Mouse (Mus musculus) heart, postnatal 0 days (tissue): ENCODE measurements around the gene Mecr. TPM values are rescaled to one million over a fixed set of nuclear protein-coding genes. Genes with fewer than 3 reads are reported as not detected.

Experiments
- ATAC-seq: fragments of 200-750 bp; cut with Nextera tagmentation; 2 replicates; pipeline ENCODE4 v1.8.0; 2017; ENCODE audit warnings: low read depth, moderate number of reproducible peaks, moderate library complexity; ENCODE audit not compliant: insufficient read depth
- DNase-seq: peaks from one replicate; pipeline ENCODE4 v3.0.0-alpha.2; 2016; ENCODE audit warnings: low spot score
- H3K27ac ChIP-seq: fragments of 300-500 bp; sonication (generic); 2 replicates; pipeline ENCODE4 v1.5.1; 2014; ENCODE audit warnings: low read depth, mild to moderate bottlenecking
- H3K27me3 ChIP-seq: fragments of 300-500 bp; sonication (generic); 2 replicates; pipeline ENCODE4 v1.6.1; 2014; ENCODE audit warnings: low read length, mixed read lengths; ENCODE audit not compliant: control insufficient read depth, insufficient read depth
- H3K36me3 ChIP-seq: fragments of 300-500 bp; sonication (generic); replicated peaks from 2 replicates; pipeline ENCODE4 v1.6.1; 2014; ENCODE audit warnings: low read length, mixed read lengths; ENCODE audit not compliant: control insufficient read depth, insufficient read depth
- H3K4me1 ChIP-seq: fragments of 300-500 bp; sonication (generic); 2 replicates; pipeline ENCODE4 v1.6.1; 2014; ENCODE audit warnings: antibody characterized with exemption; ENCODE audit not compliant: control insufficient read depth, insufficient read depth
- H3K4me2 ChIP-seq: fragments of 300-500 bp; sonication (generic); 2 replicates; pipeline ENCODE4 v1.6.1; 2014; ENCODE audit warnings: low read depth, mild to moderate bottlenecking, low read length, moderate library complexity
- H3K4me3 ChIP-seq: fragments of 300-500 bp; sonication (generic); 2 replicates; pipeline ENCODE4 v1.5.1; 2014; ENCODE audit warnings: low read depth, low read length
- H3K9ac ChIP-seq: fragments of 300-500 bp; sonication (generic); replicated peaks from 2 replicates; pipeline ENCODE4 v1.6.1; 2014; ENCODE audit warnings: low read depth, low read length, mixed read lengths
- H3K9me3 ChIP-seq: fragments of 300-500 bp; sonication (generic); replicated peaks from 2 replicates; pipeline ENCODE4 v1.6.1; 2016; ENCODE audit warnings: low read length; ENCODE audit not compliant: control insufficient read depth
- CTCF ChIP-seq: IDR thresholded peaks from 2 replicates; pipeline ENCODE4 v1.5.1; 2016; ENCODE audit warnings: antibody characterized with exemption, control low read depth, low read depth
- EP300 ChIP-seq: IDR thresholded peaks from 2 replicates; pipeline ENCODE4 v1.6.1; 2016; ENCODE audit warnings: antibody characterized with exemption, low read depth
- WGBS: fragments of 180-500 bp; shearing (Covaris S2); extraction: QIAGEN DNeasy Blood & Tissue Kit; methylation state at CpG from one replicate; pipeline ENCODE4 v1.1.7; 2014; 5-methylcytosine and 5-hydroxymethylcytosine counted together
- polyA plus RNA-seq: library from polyadenylated mRNA; unstranded; fragments of >200 nt; fragmentation: Nextera tagmentation; extraction: Ambion mirVana; gene quantifications from 2 replicates; pipeline ENCODE4 v1.2.1, GENCODE M21; 2015
- total RNA-seq: library from RNA; depleted of rRNA; stranded (reverse); fragments of >200 nt; gene quantifications from 2 replicates; pipeline ENCODE4 v1.2.3, GENCODE M21; 2014; ENCODE audit warnings: low replicate concordance

Mecr gene
- total and polyA plus RNA-seq, 2 experiments from 2014 or later = 47.3 to 70.5 TPM

DNA sequence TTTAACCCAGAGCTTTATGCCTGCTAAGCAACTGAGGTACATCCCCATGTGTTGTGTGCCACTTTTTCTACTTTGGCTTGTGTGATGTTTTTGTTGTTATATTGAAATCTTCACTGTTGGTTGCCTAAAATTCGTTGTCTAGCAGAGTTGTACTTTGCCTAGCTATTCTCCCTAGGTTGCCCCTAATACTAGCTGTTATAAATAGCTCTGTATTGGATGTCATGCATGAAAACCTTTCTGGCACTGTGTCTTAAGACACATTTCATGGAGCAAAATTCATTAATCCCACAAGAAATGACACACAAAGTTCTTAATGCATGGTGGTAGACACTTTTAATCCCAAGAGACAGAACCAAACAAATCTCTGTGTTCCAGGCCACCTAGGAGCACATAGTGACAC lies 36.4 kb downstream of the Mecr start:
- no peak for TF ChIP-seq EP300
- no peak for TF ChIP-seq CTCF
- Histone ChIP-seq H3K27me3 (no peaks in the 10 kb centered on the region), H3K4me3 (no peak overlapping the region), H3K27ac (no peak overlapping the region; the same call in 1 of the 2 replicates), H3K9me3 (no peaks in the 10 kb centered on the region), H3K36me3 (no peaks in the 10 kb centered on the region; the same call in 1 of the 2 replicates), H3K4me2 (no peak overlapping the region), H3K4me1 (peaks cover 73% of the 10 kb centered on the region), H3K9ac (no peak overlapping the region)
- DNase-seq (no peak), ATAC-seq (no peak)
- WGBS = 38% methylated on average over 1 of the region's 1 CpGs

DNA sequence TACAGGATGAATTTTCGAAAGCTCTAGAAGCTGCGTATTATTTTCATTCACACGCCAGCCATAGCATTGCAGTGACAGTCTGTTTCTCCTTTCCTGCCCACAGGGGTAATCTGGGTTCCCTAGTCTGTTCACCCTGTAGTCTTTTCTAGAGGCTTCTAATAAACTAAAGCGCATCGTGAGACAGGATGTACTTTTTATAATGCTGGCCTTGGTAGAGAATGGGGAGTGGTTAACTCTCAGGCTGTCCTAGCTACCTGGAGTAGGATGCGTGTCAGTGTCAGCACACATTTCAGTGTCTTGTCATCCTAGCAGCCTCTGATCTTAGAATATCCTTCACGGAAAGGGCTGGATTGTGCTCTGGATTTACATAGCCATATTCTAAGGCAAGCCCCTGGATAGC lies 38.0 kb downstream of the Mecr start:
- Histone ChIP-seq H3K27me3 (no peaks in the 10 kb centered on the region), H3K27ac (no peak overlapping the region), H3K4me3 (no peak overlapping the region), H3K36me3 (peaks cover 15% of the 10 kb centered on the region), H3K4me2 (no peak overlapping the region), H3K9me3 (no peaks in the 10 kb centered on the region), H3K4me1 (peaks cover 58% of the 10 kb centered on the region), H3K9ac (no peak overlapping the region)
- 64% methylated on average over 7 of the region's 7 CpGs for WGBS
- DNase-seq (no peak), ATAC-seq (no peak)
- TF ChIP-seq CTCF (no peak), EP300 (no peak)

DNA sequence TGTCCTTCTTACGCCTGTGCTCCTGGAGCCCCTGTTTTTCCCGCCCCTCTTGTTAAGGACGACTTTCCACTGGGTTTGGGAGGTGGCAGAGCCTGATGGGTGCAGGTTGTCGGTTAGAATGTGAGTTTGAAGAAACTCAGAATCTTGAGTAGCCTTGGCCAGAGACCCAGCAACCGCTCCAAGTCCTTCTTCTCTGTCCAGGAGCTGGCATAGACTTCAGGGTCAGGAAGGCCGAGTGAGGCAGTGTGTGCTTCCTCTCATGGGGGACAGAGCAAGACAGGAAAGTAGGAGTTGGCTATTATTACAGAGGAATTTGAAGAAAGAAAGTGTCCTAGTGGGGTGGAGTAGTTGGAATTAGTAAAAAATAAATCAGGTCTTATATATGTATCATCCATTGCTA lies 40.3 kb downstream of the Mecr start:
- H3K9ac ChIP-seq = no peak overlapping the region
- peaks cover 39% of the 10 kb centered on the region for H3K4me1 ChIP-seq
- no peak for DNase-seq

DNA sequence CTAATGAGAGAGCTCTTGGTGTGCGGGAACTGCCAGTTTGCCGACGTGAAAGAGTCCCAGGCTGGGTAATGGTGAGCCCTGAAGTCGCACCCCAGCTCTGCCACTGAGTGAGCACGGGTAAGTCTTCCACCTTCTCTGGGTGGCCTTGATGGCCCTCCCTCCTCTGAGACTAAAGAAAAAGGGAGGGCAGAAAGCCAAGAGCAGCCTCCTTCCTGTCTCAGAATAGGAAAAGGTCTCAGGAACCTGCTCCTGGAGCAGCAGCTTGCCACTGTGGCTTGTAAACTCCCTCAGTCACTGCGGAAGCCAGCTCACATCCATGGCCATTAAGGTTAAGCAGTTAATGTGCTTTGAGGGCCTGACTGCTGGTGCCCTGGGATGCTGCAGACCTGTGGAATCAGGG lies 42.1 kb downstream of the Mecr start:
- ATAC-seq (no peak), DNase-seq (no peak)
- peaks cover 40% of the 10 kb centered on the region for H3K36me3 ChIP-seq
- H3K27me3 ChIP-seq = no peaks in the 10 kb centered on the region
- no peak overlapping the region for H3K9ac ChIP-seq
- no peaks in the 10 kb centered on the region for H3K9me3 ChIP-seq
- TF ChIP-seq CTCF (no peak), EP300 (no peak)
- H3K4me3 ChIP-seq = no peak overlapping the region
- 44% methylated on average over 6 of the region's 6 CpGs for WGBS
- no peak overlapping the region for H3K4me2 ChIP-seq
- peaks cover 28% of the 10 kb centered on the region for H3K4me1 ChIP-seq
- peak overlapping the region; percentile 8; the same call in 1 of the 2 replicates for H3K27ac ChIP-seq

More for the DNA sequence above, 40.3 kb downstream of the Mecr start:
- Histone ChIP-seq H3K27me3 (no peaks in the 10 kb centered on the region), H3K4me2 (no peak overlapping the region), H3K9me3 (no peaks in the 10 kb centered on the region), H3K36me3 (peaks cover 26% of the 10 kb centered on the region), H3K4me3 (no peak overlapping the region), H3K27ac (no peak overlapping the region)
- WGBS = 49% methylated on average over 6 of the region's 6 CpGs
- ATAC-seq = no peak
- TF ChIP-seq EP300 (no peak), CTCF (no peak)

DNA sequence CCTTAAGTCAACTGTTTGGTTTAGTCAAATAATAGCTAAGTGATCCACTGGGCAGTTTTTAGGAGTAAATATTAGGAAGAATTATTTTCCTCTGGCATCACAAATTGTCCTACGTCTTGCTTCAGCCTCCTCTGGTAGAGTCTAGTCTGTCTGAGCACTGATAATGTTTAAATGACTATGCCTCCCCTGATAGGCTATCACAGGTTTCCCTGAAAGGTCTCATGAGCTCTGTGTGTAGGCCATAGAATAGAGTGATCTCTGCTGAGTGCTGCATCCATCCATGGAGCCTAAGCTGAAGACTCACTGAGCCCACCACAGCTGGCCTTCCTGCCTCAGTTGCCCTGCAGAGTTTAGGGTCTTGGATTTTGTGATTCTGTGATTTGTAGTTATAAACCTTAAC lies 45.3 kb downstream of the Mecr start:
- Histone ChIP-seq H3K27ac (no peak overlapping the region), H3K9ac (no peak overlapping the region), H3K4me2 (no peak overlapping the region), H3K9me3 (no peaks in the 10 kb centered on the region), H3K4me3 (no peak overlapping the region), H3K27me3 (no peaks in the 10 kb centered on the region), H3K36me3 (peaks cover 60% of the 10 kb centered on the region), H3K4me1 (peaks cover 14% of the 10 kb centered on the region)
- TF ChIP-seq EP300 (no peak), CTCF (no peak)
- 31% methylated on average over 1 of the region's 1 CpGs for WGBS
- ATAC-seq (no peak), DNase-seq (no peak)

DNA sequence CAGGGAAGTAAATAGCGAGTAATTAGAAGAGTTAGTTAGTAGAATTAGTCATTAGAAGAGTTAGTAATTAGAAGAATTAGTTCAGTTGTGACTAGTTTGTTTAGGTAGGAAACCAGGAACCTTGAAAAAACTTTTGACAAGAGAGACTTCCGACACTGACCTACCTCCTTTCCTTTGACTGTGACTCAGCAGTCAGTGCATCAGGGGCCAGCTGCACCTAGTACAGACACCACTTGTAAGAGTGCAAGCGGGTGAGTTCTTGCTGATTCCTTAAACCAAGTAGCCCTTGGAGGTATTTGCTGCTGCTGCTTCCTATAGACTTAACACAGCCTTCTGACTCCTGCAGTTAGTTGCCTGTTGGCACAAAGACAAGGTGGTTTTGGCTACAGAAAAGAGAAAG lies 47.4 kb downstream of the Mecr start:
- Histone ChIP-seq H3K36me3 (peaks cover 68% of the 10 kb centered on the region), H3K9ac (no peak overlapping the region), H3K27ac (no peak overlapping the region), H3K4me1 (0 out of 2 replicates have a peak, but pooled peaks cover 5% of the 10 kb centered on the region), H3K27me3 (no peaks in the 10 kb centered on the region), H3K4me2 (no peak overlapping the region), H3K4me3 (no peak overlapping the region), H3K9me3 (no peaks in the 10 kb centered on the region)
- no peak for ATAC-seq
- 78% methylated on average over 3 of the region's 3 CpGs for WGBS
- TF ChIP-seq CTCF (no peak), EP300 (no peak)
- no peak for DNase-seq
